Mouse (Mus musculus) ovary, postnatal 36 days (tissue): ENCODE data around the gene Tubb2b.
"Not testable (repeated sequence)": the region's sequence is repeated elsewhere in the genome, so short reads cannot be mapped to it uniquely, and the experiment has no call there.

Source experiments
- DNase-seq: peaks from one replicate; pipeline ENCODE4 v3.0.0; 2022; ENCODE audit warnings: low spot score, mixed read lengths

Tubb2b gene

DNA sequence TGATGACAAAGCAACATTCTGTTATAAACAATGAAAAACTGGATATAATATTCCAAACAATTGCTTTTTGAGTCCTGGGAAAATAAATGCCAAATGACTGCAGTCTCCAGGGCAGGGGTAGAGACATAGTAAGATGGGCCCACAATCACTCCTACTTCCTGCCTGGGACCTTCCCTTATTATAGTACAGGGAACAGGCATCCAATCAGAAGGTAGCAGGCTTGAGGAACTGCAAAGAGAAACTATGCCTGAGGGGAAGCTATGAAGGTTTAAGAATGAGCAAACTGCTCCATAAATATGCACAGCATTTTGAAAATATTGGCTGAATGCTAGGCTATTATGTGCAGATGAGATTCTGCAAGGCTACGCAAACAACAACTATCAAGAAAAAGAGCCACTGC lies 23.3 kb downstream of the Tubb2b start:
- no peak for DNase-seq

DNA sequence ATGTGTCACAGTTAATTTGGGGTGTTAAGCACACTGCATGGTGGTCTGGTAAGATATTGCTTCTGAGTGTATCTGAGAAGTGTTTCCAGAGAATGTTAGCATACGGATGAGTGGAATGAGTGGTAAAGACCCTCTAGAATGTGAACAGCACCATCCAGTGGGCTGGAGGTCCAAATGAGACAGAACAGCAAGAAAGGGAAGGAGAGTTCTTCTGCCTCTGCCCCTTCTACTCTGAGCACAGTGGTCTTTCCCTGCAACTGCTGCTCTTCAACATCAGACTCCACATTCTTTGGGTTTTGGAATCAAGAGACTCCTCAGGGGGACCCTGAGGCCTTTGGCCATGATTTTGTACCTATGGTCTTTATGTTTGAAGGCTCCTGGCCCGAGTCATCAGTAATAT lies 24.0 kb downstream of the Tubb2b start:
- no peak for DNase-seq

DNA sequence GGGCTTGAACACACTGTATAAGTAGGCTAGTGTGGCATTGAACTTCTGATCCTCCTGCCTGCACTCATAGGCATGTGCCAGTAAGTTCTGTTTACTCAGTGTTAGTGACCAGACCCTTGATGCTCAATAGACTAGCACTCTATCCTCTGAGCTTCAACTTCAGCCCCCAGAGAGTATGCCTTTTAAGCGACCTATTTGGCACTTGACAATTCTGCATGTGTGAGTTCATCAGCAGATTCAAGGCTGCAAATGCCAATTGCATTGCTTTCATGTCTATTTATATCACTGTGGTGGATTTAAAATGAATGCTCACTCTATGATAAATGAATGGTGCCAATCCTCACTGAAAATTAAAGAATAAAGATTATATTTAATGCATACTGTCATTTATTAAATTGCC lies 24.9 kb downstream of the Tubb2b start:
- no peak for DNase-seq

- DNase-seq, result no peak
Observed at GRCm38 (mm10) chr13:34101908-34102307, 28.4 kb downstream of the Tubb2b start.

DNA sequence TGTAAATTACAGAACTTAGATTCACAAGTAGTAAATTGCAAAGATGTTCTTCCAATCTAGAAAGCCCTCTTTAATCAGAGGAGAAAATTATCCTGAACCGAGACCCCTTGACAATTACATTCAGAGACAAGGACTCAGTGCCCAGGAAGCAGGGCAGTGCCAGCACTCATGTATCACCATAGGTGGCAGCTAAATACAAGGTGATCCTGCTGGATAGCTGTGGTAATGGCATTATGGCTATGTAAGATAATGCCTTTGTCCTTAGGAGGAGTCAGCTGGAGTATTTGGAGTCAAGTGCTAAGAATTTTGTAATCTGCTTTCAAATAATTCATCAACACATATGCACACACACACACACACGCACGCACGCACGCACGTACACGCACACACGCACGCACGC lies 29.0 kb downstream of the Tubb2b start:
- DNase-seq, result no peak

DNA sequence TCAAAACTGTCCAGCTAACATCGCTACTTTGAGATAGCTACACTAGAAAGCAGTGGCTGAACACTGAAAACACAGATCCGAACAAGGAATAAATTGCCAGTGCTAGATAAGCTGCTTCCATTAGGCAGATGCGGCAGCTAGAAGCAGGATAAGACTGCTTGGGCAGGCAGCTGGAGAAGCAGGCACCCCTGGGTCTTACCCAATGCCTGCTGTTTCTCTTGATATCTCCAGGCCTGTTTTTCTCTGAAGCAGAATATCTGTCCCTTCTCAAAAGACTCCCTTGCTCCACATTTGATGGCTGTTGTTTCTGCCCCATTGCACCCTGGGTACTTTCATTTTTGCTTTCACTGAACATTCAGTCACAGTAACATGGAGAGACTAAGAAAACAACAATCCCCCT lies 29.5 kb downstream of the Tubb2b start:
- DNase-seq, result no peak

DNA sequence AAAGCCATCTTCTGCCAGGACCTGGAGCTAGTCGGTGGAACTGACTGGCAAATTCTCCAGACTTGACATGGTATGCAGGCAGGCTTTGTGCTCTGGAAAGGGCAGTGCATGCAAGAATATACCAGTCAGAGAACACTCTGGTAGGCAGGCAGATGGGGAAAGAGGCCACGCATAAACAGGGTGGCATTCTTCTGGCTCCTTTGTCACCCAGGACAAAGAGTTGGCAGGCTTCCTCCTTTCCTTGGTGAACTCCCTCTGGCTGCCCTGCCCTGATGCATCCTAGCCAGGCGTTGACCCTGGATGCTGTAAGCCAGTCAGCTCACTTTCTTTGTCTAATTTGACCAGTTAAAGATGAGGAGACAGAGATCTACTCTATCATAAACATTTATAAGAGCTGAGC lies 33.2 kb downstream of the Tubb2b start:
- no peak for DNase-seq

DNA sequence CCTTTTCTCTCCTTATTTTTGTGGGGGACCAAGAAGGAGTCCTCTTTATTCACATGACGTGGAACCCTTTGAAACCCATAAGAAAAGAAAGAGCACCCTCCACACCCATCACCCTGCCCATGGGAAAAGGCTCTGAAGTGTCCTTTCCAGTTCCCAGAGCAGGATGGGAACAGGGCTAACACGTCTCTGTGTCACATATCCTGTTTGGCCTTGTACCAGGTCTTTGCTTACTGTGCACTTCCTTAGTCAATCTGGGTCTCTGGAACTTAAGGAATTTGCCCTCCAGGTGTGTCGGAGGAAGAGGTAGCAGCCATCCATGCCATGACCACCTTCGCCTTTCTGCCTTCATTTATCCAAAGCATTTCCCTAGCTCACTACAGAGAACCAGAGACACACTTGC lies 33.8 kb downstream of the Tubb2b start:
- no peak for DNase-seq

DNA sequence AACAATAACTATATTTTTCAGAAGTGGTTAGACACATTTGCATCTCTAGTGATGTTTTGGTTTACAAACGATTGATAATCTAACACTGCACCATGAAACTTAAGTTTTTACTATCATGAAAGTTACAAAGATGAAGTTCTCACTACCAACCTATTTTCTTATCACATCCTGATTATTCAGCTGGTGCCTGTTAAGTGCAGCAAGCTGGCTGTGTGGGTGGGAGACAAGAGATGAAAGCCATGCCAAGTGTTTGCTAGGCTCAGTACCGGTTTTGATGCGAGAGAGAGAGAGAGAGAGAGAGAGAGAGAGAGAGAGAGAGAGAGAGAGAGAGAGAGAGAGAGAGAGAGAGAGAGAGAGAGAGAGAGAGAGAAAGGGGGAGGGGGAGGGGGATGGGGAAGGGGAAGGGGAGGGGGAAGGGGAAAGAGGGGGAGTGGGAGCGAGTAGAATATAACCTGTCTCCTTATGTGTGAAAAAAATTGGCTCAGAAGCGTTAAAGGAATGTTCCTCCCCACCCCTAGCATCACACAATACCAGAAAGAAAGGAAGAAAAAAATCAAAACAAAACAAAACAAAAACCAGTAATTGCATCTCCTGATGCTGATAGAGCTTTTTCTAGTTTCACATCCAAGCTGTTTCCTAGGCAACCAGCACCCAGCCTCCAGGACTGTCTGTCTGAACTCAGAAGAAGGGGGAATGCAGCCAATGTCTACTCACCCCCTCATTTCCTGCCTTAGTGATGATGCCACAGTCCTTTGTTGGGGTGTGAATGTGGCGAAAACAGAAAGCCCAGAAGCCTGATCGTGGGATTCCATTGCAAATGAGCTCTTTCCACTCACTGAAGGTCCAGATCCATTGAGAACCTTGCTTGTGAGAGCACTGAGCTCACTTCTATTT lies 34.5 kb downstream of the Tubb2b start:
- no peak for DNase-seq

DNA sequence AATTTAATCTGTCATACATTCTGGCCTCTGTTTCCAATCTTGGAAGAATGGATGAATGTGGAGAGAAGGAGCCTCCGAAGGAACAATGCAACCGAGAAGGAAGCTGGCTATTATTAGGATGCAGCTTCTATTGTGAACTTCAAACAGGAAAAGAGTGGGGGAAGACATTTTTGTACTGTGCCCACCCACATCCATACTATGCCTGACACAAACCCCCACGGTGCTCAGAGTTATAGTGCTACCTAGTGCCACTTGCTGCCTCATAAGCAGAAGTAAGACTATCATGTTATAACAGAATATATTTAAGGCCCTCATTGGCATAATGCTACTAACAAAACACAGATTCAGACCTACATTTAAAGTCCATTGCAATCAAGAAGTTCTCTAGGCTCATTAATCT lies 40.9 kb downstream of the Tubb2b start:
- DNase-seq, result no peak

- DNase-seq, result no peak
Observed at GRCm38 (mm10) chr13:34088871-34089288, 41.4 kb downstream of the Tubb2b start.

GRCm38 (mm10) chr13:34088201-34088649 lies 42.0 kb downstream of the Tubb2b start:
- not testable (repeated sequence) for DNase-seq

DNA sequence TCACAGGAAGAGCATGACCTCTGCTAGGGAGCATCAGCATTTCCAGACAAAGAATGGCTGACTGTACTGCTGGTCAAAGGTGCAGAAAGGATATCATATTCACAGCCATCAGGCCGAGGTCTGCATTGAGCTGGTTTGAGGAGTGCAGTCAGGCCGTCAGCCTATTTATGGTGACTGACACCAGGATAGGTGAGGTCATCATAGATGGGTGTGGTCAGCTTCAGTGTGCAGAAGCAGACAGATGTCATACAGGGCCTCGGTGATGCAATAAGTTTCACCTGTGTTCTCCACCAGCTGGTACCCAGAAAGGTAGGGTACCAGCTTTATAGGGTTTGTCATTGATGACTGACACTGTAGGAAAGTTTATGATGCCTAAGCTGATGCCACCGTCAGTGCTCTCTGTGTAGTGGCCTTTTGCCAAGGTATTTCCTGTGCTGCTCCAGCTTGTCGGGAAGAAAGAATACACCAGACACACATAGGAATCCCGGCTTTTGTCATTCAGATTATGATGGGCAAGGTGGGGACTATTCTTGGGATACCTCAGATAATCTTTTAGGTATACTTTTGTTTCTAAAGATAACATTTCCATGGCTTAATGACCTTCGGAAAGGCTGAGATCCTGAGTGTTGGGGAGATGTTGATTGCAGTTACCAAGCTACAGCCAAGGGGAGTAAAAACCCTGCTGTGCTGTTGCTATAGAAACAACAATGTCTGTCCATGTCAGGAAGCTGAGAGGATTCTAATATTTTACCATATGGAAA lies 43.0 kb downstream of the Tubb2b start:
- DNase-seq, result no peak

DNA sequence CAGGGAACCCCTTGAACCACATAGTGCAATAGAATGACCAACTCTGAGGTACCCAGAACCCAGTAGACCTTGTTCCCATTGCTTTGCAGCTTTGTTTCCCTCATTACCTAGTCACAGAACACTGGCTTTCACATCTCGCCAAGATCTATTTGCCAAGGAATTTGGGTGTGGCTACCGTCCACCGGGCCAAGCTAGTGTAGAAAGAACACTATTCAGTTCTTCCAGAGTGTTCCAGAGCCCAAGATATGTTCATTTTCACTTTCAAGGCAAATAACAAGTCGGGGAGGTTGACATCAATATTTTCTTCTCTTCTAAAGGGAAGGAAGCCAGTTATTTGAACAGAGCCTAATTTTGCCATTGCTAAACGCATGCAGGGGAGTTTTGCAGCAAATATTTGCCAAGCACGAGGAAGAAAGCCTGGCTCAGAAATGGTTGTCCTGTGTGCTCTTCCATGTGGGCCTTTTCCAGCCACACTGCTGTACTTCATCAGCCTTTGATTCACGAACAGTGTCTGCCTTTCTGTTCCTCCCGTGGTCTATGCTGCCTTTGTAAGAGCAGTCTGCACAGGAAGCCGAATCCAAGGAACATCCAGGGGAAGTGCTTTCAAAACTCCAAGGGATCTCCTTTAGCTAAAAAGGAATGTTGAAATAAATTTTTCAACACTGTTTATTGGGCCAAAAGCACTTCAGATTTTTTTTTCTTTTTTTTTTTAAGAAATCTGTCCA lies 46.1 kb downstream of the Tubb2b start:
- no peak for DNase-seq

- no peak for DNase-seq
Observed at GRCm38 (mm10) chr13:34081926-34082325, 48.3 kb downstream of the Tubb2b start.

DNA sequence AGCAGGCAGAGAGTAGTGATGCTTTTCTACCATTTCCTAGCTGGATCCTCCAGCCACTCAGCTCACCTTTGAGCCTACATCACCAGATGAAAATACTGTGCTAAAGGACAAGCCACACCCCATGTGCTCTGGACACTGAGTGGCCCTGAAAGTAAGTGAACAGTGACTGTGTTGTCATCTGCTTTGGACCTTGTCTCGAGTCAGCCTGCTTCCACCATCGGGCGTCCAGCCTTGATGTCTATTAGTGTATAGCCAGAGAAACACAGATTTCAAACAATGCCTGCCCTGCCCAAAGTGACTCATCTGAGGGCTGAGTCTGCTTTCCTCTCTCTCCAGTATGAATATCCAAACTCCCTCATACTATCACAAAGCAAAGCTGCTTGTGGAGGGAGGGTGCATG lies 50.5 kb downstream of the Tubb2b start:
- DNase-seq, result no peak

DNA sequence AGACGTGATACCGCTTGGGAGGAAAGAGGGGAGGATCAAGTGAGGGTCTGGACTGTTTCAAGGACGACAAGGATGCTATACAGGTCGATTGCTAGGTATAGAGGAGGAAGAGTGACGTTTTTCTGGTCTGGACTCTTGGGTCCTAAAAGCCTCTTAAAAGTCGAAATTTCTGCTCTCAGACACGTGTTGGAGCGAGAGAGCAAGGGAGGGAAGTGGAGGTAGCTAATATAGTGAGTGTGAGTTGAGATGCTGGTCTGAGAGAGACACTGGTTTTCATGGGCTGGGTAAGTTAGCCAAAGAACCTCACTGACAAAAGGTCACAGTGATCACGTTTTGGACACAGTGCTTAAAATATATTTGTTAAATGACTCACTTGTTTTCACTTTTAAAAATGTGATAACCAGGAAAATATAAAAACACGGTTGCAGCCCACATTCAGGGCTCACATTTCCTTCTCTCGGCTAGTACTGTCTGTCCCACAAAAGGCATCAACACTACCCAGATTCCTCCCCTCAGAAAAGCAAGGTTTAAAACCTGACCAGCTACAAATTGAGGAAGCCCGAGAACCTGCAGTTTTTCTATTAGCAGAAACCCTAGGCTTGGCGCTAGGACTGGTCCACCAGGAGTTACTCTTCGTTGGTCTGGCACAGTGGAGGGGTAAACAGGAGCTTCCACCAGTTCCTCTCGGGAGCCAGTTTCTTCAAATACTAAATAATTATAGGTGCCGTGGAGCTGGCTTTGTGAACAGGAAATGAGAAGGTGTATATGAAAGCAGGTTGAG lies 51.6 kb downstream of the Tubb2b start:
- DNase-seq, result no peak

- peak; percentile 93 for DNase-seq
Observed at GRCm38 (mm10) chr13:34077492-34078271, 52.6 kb downstream of the Tubb2b start, which contains the start of gene Tubb2a. Gene Tubb2a (minus strand): TSS chr13:34078007.
